Mouse (Mus musculus) 416B (cell line): ENCODE data around the gene Gmeb2.

Source experiments
- DNase-seq: peaks from one replicate; pipeline ENCODE4 v3.0.0; 2011; ENCODE audit warnings: low read depth

The Gmeb2 gene

DNA sequence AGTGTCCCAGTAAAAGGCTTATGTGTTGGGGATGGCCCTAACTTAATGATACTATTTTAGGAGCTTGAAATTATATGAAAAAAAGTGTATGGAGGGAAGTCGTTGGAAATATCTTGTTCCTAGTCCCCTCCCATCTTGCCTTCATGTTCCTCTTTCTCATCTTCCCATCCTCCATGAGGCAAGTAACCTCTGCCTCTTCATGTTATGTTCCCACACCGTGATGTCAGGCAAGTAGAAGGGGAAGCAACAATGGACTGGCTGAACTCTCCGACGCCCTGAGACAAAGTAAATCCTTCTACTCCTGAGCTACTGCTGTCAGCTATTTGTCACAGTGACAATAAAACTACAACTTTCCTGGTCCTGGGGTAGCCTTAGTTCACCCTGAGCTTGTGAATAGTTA lies 13.2 kb downstream of the Gmeb2 start:
- DNase-seq, result no peak

DNA sequence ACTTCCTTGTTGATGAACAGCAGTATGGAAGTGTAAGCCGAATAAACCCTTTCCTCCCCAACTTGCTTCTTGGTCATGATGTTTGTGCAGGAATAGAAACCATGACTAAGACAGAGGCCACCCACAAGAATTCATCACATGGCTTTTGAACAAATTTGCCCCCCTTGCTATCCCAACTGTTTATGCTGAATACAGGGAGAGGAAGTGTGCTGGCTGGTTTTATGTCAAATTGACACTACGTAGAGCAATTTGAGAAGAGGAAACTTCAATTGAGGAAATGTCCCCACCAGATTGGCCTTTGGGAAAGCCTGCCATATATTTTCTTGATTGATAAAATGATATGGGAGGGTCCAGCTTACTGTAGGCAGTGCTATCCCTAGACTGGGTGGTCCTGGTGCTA lies 14.0 kb downstream of the Gmeb2 start:
- DNase-seq, result no peak

DNA sequence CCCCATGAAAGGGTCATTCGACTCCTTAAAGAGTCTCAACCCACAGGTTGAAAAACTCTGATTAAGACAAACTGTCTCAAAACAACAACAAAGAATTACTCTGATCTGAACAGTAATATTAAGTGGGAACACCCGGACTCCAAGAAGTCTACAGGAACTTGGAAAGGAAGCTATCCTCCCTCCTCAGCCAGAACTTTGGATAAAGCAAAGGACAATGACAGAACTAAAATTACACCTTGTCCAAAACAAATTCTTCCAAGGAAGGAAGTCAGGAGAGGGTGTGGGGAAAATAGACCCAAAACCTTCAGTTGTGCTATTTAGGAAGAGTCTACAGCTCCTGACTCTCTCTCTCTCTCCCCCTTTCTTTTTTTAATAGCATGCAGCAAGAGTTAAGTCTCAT lies 15.7 kb downstream of the Gmeb2 start:
- no peak for DNase-seq

DNA sequence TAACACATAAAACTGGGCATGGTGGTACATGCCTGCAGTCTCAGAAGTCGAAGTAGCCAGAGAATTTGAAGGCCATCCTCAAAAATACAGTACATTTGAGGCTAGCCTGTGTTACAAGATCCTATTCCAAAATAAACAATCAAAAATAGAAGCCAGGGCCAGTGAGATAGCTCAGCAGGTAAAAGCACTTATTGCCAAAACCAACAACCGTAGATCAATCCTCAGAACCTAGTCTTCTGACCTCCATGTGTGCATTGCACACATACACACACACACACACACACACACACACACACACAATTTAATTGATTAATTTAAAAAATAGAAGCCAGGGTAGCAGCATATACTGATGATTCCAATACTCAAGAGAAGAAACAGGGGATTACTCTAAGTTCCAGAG lies 21.0 kb downstream of the Gmeb2 start:
- no peak for DNase-seq

DNA sequence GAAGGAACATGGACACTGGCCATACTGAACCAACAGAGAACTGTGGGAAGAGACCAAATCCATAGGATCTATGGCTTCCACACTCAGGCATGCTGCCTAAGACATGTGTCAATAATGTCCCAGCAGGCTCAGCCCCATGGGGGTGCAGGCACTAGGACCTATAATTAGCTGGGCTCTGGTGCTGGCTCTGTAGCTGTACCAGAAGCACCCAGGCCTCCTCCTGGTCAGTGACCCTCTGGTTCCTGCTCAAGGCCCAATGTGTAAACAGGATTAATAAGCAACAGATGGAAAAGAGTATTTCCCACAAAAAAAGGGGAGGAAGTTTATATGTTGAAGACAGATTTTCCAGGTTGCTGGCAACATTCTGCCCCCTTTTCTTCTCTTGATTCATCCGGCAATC lies 34.6 kb downstream of the Gmeb2 start:
- DNase-seq, result no peak

DNA sequence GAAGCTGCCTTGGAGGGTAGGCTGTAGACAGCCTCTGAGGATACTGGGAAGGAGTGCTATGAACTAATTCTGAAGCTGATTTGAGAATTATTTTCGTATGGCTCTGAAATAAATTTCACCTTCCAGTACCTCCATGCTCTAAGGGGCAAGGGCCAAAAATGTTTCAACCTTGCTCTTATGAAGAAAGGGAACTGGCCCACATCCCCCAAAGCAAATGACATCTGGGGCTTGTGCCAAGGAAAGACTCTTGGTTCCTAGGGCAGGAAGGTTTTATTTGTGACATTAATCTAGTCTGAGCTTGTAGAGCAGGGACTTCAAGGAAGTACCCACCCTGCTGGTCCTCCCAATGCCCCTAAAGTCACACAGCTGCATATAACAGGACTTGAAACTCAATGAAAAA lies 36.0 kb downstream of the Gmeb2 start:
- no peak for DNase-seq

DNA sequence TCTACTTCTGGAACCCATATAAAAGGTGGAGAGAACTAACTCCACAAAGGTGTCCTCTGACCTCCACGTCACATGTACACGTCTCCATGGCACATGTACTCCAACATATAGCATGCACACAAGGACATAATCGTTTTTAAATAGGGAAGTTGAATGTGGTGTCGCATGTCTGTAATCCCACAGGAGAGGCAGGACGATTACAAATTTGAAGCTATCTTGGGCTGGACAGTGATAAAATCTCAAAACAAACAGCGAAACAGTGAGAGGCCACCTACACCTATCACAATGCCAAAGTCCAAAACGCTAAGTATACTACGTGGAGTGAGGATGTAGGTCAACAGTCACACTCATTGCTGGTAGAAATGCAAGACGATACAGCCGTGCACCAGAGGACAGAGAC lies 38.6 kb downstream of the Gmeb2 start:
- no peak for DNase-seq

DNA sequence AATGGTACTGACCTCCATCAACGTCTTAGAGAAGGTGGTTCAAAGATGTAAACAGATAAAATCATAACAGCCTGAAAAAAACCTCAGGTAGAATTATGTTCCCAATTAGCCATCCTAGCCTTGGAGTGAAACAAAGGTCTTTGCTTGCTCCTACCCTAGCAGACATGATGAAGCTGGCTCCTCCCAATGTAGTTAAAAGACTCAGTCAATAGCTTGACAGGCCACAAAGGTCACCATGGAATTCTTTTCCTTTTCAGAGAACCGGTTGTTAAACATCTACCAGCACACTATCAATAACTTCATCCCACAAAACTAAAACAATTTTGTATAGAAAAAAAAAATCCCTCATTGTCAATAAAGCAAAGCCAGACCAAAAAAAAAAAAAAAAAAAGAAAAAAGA lies 42.8 kb downstream of the Gmeb2 start:
- DNase-seq, result no peak

DNA sequence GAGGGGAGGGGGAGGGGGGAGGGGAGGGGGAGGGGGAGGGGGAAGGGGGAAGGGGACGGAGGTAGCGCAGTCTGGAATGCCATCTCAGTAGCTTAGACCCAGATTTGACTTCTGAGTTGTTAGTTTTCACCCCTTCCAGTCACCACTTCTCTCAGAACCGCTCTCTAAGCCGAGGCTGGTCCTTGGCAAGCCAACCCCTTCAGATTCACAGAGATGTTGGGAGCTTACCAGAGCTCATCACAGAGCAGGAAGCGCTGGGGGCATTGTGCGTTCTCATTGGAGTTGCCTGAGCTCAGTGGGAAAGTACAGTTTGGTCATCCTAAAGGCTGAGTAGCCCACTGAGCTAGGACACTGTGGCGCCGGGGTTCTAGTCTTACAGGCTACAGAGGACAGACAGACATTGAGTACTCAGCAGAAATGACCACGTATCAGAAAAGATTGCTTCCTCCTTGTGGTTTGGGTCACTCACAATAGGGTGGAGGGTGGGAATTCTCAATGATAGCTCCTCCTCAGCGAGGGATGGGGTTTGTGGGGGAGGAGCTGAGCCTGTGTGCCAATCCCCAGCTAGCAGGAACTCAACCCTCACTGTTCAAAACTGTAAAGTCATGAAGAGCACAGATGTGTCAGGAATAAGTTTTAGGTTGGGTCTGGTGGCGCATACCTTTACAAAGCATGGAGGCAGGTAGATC lies 44.0 kb downstream of the Gmeb2 start:
- DNase-seq, result peak; percentile 87

DNA sequence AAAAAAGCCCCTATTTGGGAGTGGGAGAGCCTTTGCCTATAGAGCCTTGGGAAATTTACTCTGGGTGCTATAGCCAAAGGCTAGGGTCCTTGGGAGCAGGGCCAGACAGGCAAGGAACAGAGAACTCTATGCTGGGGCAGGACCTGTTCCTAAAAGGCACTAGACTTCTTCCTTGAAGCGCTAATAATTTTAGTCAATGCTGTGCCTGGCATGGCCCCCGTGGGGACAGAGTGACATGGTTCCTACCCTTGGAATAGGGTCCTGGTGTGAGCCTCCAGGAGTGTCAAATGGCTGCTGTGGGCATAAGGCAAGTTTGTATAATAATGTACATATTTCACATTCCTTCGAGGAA lies 45.5 kb downstream of the Gmeb2 start:
- DNase-seq, result no peak

DNA sequence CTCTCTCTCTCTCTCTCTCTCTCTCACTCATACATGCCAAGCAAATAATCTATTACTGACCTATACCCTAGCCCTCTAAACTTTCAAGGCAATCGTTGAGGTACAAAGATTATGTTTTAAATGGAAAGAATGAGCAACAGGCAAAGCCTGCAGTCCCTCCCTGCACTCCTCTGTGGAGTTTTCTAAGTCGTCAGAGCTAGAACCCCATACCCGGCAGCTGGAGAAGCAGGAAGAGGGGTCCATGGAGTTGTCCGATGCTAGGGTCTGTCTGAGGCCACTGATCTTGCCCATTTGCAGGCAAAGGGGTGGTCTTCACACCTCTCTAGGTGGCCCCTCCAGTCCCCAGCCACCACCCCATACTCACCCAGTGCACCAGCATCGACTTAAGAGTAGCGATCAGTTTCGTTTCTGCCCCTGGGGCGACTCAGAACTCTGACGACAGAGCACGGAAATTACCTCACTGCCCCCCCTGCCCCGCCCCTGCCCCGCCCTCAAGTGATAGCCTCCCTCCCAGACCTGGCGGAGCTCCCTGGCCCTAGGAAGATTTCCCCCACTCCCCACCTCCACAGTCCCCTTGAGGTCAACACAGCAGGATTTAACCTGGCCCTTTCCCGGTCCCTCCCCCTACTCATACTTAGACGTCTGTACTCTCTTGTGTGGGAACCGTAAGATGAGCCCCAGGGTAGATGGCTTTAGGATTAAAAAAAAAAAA lies 46.1 kb downstream of the Gmeb2 start, which contains the start of gene Helz2:
TSS of gene Helz2 (minus strand) at position 426 of the 712 bp plus-strand sequence.
- DNase-seq, result peak; percentile 87

DNA sequence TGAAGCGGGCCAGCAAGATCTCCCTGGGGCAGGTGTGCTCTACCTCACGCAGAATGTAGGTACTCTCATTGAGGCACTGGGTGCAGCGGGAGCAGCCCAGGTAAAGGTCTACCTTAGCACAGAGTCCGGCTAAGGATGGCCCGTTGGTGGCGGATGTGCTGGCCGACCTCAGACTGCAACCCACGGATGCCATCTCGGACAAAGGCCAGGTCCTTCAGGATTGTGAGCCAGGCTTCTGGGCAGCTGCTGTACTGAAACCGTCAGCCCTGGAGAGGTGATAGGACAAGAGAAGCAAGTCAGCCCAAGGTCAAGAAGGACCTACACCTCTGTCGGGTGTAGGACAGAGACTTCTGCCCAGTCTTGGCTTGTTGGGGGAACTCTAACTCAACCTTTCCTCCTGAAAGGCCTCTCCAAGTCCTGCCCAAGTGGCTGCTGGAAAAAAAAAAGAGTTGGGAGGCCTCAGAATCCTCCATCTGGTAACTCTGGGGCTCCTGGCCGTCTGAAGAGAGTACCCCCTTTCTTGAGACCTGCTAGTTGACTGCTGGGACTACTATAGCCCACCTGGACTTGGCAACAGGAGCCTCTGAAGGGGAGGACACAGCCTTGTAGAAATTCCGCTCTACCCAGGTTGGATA lies 46.9 kb downstream of the Gmeb2 start:
- DNase-seq, result no peak

DNA sequence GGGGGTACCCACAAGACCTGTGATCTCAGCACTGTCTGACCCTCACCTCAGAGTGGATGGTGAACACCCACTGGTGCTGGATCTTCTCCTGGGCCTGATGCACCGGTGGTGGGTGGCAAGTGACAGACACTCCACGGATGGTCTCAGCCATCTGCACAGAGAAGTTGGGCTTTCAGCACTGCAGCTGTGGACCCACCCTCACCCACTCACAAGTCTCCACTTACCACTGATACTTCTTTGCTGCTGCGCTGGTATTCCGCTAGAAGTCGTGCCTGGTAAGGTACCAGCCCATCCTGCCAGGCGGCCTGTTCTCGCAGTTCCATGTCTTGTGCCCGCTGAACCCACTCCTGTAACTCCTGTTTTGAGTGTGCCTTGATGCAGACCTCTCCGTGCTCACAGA lies 48.6 kb downstream of the Gmeb2 start:
- no peak for DNase-seq

DNA sequence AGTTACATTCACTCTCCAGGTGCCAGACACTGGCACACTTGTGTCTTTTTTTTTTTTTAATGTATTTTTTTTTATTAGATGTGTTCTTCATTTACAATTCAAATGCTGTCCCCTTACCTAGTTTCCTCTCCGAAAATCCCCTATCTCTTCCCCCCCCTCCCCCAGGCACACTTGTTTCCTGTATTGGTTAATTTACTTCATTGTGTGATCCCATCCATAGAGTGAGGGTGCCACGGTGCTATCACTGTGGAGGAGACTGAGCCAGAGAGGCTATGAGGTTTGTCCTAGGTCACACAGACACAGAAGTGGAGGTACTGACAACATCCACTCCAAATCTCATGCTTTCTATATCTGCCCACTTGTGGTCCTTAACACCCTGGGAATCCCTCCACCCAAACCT lies 49.0 kb downstream of the Gmeb2 start:
- no peak for DNase-seq

DNA sequence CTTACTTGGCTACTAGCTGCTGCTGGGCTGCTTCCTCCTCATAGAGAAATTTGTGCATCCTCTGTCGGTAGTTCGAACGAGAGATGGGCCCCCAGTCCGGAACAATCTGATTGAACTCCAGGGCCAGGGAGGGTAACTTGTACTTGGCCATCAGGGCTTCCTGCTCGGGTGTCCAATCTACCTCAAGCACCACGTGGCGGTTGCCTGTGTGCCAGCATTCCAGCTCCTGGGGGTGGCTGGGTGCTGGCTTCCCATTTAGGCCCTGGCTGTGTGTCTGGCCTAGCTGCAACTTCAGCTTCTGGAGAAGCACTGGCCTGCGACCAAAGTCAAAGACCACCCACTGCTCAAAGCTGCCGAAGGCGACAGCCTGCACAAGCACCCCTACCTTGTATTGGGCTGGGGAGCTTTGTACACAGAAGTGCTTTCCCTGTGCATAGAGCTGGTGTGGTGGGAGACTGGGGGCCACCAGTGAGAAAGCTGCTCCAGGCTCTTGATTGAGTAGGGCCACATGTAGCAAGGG lies 49.7 kb downstream of the Gmeb2 start:
- no peak for DNase-seq

DNA sequence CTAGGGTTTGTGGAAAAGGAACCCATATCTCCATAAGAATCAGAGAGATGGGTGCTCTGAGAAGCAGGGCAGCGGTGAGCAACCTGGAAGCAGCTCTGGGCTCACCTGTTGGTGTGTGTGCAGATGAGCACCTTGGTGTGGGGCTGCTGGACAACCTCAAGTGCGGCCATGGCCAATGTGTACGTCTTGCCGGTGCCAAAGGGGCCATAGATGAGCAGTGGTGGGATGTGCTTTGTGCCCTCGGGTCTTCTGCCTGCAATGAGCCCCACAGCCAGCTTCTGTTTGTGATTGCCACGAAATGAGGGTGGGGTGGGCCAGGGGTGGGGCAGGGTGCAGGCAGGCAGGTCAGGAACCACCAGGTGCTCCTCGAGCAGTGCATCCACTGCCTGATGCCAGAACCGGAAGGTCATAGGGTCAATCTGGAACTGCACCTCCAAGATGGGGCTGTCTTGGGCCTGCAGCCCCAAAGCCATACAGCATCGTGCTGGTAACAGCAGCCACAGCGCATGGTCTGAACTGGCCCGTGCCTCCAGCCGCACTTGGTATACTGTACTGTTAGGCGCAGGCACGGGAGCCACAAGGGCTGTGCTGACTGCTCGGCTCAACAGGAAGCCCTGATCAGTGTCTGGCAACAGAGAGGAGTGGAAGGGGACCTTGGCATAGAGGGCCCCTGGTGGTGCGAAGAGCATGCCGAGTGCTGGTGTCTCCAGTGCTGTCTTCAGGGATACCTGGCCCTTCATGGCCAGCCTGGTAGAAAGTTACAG lies 50.4 kb downstream of the Gmeb2 start:
- no peak for DNase-seq

DNA sequence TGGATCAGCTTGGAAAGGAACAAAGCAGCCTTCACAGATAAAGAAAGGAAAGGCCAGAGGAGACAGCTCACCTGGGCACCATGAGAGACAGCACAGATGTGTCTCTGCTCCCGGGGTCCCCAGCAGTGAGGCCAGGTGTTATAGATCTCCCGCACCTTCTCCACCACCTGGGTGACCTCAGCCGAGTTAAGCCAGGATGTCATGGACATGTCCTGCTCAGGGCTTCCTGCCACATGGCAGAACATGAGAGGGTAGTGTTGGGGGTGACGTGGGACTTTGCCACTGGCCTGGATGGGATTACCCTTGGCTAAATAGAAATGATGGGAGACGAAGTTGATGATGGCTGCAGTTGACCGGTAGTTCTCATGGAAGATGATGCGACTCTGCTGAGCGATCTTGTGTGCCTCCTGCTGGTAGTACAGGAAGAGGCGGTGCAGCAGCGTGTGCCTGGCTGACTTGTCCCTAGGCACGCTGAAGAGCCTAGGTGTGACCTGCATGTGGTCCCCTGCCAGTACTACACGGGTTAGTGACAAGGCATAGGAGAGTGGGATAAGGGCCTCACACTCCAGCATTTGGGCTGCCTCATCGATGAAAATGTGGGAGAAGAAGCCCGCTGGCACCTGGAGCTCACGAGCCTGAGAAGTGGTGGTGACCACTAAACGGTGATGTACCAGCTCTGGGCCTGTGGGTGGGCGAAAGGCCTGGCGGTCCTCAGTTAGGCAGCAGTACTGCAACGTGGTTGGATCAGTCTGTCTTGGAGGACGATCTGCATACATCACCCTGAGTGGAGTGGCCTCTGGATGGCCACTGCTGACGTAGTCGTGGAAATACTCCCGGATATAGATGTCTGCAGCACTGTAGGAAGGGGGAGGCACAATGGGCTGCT lies 51.9 kb downstream of the Gmeb2 start:
- DNase-seq, result no peak

DNA sequence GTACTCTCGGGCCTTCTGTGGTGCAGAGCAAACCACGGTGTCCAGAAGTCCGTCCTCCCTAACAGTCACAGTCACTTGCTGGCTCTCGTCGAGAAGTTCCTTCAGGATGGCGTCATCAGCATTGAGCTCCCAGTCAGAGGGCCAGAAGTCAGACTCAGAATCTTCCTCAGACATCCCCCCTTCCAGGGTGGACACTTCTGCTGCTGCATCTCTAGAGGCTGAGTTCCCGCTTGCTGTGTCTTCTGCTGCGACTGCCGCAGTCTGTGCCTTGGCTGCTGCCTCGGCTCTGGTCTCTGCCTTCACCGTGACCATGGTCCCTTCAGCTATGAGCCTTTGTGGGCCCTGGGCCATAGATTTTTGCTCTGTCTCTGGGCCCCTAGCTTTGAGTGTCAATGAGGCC lies 53.2 kb downstream of the Gmeb2 start:
- DNase-seq, result no peak

DNA sequence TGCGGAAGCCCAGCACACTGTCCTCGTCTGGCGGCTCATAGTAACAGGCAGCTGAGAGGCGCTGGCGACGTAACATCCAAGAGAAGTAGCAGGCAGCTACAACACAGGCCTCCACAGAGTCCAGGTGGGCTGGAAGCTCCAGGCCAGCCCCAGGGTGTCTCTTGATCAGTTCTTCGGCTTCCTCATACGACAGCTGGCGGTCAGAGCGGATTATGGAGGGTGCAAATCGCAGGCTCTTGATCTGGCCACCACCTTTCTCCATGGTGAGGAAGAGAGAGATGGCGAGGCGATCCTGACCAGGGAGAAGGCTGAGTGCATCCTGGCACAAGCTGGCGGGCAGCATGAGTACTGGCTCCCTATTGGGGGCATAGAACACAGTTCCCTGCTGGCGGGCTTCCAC lies 54.4 kb downstream of the Gmeb2 start:
- no peak for DNase-seq

DNA sequence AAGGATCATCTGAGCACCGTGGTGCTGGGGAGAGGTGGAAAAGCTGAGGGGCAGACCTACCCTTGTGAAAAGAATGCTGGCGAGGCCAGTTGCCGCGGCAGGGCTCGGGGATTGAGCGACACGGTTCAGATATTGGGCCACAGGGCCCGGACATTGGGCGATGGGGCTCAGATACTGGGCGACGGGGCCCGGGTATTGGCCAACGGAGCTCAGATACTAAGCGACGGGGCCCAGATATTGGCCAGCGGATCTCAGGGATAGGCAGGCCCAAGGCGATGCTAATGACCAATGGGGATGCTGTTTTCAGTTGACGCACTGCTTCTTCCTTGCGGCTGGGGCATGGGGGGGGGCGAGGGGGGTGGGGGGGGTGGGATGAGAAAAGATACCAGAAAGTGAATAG lies 56.7 kb downstream of the Gmeb2 start:
- DNase-seq, result no peak

DNA sequence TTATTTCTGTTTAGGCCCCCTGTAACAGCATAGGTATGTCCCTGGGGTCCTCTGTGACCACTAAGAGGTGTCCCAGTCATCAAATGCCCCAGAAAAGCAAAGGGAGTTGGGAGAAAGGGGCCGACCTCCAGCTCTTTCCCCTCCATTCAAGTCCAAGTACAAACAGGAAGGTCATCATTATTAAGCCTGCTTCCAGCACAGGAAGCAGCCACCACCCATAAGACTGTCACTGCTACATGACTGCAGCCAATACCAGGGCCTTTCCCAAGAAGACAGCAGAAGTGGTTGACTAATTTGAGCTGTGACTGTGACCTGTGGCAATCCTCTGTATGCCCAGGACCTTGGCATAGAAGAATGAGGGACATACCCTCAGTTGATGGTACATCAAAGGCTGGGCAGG lies 59.5 kb downstream of the Gmeb2 start:
- no peak for DNase-seq

DNA sequence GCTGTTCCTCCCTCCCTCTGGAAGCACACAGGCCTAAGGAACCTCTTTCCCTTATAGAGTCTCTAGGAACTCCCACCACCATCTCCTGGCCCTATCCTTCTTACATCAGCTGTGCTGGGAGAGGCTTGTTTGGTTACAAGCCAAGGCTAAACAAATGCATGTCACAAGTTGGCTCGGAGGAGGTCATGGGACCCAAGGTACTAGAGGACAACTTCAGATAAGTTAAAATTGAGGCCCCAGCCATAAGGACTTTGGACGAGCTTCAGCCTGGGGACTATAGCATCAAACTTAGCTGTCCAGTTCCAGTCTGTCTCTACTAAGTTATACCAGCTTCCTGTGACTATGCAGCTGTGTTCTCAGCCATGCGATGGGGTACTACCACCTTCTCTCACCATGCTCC lies 60.7 kb downstream of the Gmeb2 start:
- DNase-seq, result no peak
